Mouse (Mus musculus) lung, adult 2 months (tissue): ENCODE results near the gene Hs6st3.

Experiments
- CTCF ChIP-seq: fragments of 200-500 bp; IDR thresholded peaks from 2 replicates; pipeline ENCODE4 v1.5.1; 2011; ENCODE audit warnings: mild to moderate bottlenecking, low read length, control low read depth; ENCODE audit not compliant: insufficient read depth
- POLR2A ChIP-seq: fragments of 200-500 bp; IDR thresholded peaks from 2 replicates; pipeline ENCODE4 v1.6.1; 2011; ENCODE audit warnings: low read depth, mild to moderate bottlenecking, control low read depth, low read length, borderline replicate concordance; ENCODE audit errors: extremely low read depth

- TF ChIP-seq POLR2A (no peak), CTCF (no peak)
Measured at GRCm38 (mm10) chr14:119318379-119318778, 180.2 kb downstream of the Hs6st3 start.
